Mouse (Mus musculus) left cerebral cortex, postnatal 4 days (tissue): ENCODE results near the gene Lbp. TPM values are rescaled to one million over a fixed set of nuclear protein-coding genes. Genes with fewer than 3 reads are reported as not detected.

Experiments
- DNase-seq: peaks from one replicate; pipeline ENCODE4 v3.0.0-alpha.2; 2022
- intact Hi-C: fragments of 180-260 bp; cut with DNase I; formaldehyde crosslinking; loops from one replicate; pipeline ENCODE4 v1.15.1; 2025
- total RNA-seq, 2 experiments: library from RNA; stranded (reverse); gene quantifications; 2 replicates each; pipeline ENCODE4 v1.2.3; 2021

The Lbp gene
- total RNA-seq, 2 experiments from 2014 or later: 1.4 to 2.0 TPM

DNA sequence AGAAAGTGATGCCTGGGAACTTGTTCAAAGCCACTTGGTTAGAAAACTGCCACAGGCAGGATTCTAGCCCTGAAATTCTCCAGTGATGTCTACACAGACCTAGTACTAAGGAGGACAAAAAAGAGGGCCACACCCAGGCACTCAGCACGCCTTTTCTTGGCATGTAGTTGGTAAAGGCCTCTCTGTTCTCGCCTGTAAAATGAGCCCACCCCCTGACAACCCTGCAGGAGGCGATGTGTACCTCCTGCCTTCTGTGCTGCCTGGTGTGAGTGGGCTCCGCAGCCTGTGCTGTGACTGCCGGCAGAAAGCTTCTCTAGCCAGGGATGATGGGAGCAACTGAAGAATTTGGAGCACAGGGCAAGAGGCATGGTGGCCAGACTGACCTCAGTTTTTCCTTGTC, 2.0 kb downstream of the Lbp start:
- intact Hi-C loops: no loop called here

DNA sequence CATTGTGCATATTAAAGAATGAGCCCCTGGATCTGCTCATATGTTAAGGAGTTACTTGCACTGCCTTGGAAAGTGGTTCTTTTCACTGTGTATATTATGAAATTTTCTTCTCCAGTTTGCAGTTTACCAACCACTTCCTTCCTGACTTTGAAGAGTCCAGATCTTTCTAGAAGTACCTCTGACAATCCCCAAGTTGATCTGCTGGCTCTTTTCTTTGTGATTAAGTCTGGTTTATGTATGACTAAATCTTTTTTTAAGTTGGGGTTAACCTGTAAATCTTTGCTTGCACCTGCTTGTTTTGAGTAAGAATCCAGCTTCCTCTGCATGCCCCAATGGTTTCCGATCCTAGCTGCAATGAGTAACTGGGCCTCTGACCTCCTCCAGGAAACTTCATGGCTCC, 6.8 kb downstream of the Lbp start:
- intact Hi-C loops: no loop called here
- DNase-seq: no peak

More for the DNA sequence above, 2.0 kb downstream of the Lbp start:
- DNase-seq: no peak

DNA sequence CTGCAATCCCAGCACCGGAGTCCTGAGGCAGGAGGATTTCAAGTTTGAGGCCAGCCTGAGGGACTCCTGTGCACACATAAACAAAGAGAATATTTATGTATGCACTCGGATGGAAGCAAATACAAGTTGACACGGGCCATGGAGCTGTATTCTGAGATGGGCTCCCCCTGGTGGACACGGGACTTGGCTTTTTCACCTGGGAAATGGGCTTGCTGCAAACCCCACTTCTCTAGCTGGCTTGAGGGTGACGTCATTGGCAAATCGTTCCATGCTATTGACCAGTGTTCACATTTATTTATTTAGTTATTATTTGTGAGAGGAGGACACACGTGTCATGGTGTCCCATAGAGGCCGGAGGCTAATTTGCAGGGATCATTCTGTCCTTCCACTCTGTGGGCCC, 10.1 kb downstream of the Lbp start:
- no peak for DNase-seq
- intact Hi-C loops: no loop called here

DNA sequence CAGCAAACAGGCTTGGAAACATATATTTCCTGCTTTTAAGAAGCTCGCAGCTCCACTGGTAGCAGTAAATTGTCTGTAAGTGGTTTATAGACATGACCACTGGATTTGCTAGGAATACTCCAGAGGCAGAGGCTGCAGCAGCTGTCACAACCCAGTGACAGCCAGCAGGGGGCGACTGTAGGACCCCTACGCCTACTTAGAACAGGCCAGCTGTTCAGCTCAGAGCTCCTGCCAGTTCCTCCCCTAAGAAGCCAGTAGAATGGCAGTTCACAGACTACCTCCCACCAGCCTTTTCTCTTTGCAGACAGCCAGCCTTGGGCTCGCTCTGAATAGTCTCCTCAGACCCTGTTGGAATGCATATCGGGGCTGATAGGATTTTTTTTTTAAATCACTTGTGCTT, 10.7 kb downstream of the Lbp start:
- intact Hi-C loops: no loop called here

DNA sequence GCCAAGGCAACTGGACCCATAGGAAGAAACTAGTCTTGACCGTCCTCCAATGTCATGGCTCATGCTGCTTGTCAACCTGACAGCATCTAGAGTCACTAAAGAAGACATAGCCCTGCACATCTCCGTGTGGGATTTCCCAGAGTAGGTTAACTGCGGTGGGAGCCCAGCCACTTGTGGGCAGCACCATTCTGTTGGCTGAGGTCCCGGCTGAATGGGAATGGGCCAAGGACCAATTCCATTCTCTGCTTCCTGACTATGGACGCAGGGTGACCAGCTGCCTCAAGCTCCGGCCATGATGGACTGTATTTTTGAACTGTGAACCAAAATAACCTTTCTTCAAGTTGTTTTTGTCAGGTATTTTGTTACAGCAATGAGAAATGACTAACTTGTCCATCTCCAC, 15.3 kb downstream of the Lbp start:
- intact Hi-C loops: no loop called here
- DNase-seq: no peak

More for the DNA sequence above, 10.7 kb downstream of the Lbp start:
- DNase-seq: peak; percentile 84

DNA sequence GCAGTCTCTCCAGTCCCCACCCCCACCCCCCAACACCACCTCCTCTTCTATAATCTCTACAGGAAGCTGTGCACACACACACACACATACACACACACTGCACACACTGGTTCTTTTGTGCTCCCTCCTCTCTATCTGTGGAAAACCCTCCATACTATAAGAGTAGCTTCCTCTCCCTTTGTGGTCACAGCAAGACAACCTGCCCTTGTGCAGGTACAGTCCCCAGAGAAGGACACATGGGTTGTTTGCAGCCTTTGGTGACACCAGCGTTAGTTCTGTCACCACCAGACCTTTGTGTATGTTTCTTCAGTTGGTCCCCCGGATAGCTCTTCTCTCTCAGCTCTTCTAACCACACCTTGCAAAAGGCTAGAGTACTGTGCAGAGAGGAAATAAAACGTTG, 16.6 kb downstream of the Lbp start:
- intact Hi-C loops: no loop called here
- no peak for DNase-seq

DNA sequence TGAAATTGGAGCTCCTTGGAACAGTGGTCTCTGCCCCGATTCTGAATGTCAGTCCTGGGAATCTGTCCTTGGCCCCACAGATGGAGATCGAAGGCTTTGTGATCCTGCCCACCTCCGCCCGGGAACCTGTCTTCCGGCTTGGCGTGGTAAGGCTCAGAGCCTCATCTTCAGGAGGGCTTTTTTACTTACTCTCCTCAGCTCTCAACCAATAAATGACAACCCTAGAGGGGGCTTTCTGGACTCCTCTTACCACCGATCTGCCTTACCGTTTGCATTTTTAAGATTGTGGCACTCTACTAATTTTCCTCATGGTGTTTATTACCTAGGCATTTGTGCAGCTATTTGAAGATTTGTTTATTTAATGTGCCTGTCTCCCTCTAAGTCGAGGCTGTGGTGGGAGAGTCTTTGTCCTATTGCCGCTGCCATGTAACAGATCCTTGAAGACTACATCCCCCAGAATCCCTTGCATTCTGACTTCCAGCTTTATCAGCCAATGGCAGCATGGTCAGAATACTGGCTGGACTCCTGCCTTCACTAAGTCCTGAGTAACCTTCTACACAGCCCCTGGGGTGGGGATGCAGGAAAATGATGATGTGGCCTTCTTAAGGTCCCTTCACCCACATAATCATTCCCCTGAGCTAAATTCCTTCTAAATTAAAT, 18.4 kb downstream of the Lbp start:
- peak; percentile 30 for DNase-seq
- intact Hi-C loops: no loop called here

DNA sequence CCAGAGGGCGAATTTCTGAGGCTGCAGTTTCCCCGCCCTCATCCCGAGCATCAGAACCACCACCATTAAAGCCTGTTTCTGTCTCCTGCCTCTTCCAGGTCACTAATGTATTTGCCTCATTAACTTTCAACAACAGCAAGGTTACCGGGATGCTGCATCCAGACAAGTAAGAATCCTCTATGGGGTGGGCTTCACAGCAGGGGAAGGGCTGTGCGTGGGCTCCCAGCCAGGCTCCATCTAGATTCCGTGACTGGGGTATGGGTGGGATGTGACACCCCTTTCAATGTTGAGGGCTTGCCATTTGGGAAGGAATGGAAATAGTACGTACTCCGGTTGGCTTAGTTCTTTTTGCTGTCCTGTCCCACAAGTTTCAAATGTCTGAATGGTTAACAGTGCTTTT, 19.3 kb downstream of the Lbp start:
- DNase-seq: no peak
- intact Hi-C loops: no loop called here

DNA sequence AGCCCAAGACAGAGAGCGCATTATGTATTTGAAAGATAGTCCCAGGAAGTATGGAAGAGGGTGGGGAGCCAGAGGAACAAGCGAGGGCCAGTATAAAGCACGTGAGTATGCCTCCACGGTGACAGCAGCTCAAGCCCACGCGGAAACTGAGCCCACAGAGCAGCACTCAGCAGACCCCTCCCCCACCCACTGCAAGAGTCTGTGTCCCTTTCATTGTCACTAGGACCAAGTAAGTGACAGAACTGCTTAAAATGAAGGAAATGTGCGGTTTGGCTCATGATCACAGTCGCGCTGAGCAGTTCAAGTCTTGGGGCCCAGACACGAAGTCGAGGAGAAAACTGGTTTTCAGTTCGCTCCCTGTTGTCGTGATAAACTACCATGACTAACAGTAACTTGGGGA, 28.1 kb downstream of the Lbp start:
- DNase-seq: no peak
- intact Hi-C loops: no loop called here

DNA sequence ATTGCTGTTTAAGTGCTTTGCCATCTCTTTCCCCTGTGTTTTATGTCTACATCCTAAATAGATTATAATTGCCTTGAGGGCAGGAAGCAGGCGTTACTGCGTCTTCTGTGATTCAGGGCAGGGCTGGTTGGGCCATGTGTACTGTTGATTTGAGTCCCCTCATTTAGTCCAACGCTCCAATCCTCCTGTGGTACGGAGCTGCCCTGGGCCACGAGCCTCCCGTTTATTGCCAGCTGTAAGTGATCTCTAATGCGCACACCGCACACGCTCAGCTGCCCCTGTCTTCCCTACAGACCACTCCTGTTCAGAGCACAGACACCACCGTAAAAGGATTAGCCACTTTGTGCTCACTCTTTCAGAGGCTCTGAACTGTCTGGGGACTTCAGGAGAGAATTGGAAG, 31.4 kb downstream of the Lbp start:
- intact Hi-C loops: loop anchor here (5.0 kb wide), 1 partner anchor 725 kb away; no protein-coding TSS in a partner anchor
- no peak for DNase-seq

DNA sequence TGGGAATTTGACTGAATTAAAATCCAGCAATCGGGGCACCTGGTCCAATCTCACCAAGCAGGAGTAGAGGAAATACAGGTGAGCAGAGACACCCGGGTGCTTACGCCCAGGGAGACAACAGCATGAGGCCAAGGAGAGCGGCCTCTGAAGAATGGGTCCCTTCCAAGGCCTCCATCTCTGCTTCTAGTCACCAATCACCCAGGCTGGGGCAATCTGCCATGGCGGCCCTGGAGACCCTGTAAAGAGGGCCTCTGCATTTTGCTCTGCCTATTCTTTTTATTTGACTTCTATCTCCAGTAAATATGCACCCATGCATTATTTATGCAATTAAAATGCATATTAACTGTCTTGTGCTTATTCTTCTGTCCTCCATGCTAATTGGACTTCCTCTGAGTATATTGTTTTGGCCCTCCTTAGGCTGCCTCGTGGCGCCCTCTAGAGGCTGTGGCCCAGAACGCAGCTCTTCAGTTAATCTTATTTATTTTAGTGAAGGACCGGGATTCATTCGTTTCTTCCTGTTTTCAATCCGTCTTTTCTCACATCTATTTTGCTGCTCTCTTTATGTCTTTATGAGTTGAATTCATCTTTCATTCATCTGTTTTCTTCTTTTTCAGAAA, 33.8 kb downstream of the Lbp start:
- DNase-seq: peak; percentile 76
- intact Hi-C loops: loop anchor here (5.0 kb wide), 1 partner anchor 728 kb away; no protein-coding TSS in a partner anchor

DNA sequence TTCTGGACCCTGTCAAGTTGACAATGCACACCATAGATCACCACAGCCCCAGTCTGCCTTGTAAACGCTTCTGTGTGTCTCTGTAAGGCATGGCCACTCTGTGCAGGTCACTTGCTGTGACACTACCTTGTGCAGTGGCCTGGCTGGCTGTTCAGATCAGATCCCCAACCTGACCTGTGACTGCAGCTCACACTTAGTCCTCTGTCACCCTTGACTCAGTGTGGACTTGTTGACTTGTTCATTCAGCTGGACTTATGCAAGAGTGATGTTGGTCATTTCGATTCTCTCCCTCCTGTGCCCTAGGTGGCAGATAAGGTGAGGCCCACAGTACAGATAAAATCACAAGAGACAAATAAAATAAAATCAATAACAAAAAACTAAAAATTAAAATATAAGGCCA, 35.0 kb downstream of the Lbp start:
- intact Hi-C loops: no loop called here

DNA sequence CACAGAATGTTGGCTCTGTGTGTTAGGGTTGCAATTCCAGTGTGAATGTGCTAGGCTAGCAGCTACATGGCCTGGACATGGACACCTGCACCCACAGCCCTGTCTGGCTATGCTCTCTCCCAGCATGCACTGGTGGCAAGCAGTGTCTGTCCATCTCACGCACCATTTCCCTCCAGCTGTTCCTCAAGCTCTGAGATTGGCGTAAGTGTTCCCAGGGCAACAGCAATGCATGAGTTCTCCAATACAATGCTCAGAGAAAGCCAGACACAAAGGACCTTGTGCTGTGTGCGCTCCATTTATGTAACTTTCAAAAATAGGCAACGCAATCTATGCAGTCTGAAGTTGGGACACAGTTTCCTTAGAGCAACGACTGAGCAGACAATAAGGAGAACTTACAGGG, 37.2 kb downstream of the Lbp start:
- intact Hi-C loops: no loop called here
- DNase-seq: no peak

More for the DNA sequence above, 35.0 kb downstream of the Lbp start:
- DNase-seq: no peak

DNA sequence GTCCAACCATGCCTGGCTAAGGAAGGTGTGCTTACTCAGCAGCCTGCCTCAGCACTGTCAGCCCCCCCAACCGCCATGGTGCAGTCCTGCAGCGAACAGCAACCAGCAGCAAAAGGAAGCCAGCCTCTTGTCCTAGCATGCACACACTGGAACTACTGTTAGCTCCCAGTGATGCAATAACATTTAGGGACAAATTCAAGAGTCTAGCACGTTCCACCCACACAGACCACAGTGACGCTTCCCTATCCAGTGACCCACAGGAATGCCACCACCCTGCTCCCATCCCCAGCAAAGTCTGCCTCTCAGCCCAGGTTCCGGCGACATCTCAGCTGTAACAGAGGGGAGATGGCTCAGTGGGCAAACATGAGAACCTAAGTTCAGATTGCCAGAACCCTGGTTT, 40.2 kb downstream of the Lbp start:
- DNase-seq: no peak
- intact Hi-C loops: loop anchor here (5.0 kb wide), 2 partner anchors 139 to 739 kb away; no protein-coding TSS in a partner anchor

DNA sequence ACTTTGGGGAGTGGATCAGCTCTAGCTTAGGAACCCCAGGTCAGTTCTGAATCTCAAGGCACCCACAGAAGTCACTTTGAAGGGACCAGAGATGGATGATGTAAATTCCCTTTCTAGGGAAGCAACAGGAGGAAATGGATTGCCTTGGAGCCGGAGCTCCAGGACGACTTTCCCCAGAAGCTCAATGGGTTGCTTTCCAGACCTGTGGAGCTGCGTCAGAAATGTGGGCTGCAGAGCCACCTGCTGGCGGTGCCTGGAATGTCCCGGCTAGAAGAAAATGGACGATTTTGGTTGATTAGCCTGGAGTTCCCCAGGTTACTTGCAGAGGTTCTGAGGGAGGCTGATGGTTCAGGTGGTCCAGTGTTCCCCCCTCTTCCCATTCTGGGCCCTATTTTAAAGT, 41.6 kb downstream of the Lbp start:
- intact Hi-C loops: loop anchor here (5.0 kb wide), 2 partner anchors 141 to 741 kb away; no protein-coding TSS in a partner anchor
- peak; percentile 68 for DNase-seq

DNA sequence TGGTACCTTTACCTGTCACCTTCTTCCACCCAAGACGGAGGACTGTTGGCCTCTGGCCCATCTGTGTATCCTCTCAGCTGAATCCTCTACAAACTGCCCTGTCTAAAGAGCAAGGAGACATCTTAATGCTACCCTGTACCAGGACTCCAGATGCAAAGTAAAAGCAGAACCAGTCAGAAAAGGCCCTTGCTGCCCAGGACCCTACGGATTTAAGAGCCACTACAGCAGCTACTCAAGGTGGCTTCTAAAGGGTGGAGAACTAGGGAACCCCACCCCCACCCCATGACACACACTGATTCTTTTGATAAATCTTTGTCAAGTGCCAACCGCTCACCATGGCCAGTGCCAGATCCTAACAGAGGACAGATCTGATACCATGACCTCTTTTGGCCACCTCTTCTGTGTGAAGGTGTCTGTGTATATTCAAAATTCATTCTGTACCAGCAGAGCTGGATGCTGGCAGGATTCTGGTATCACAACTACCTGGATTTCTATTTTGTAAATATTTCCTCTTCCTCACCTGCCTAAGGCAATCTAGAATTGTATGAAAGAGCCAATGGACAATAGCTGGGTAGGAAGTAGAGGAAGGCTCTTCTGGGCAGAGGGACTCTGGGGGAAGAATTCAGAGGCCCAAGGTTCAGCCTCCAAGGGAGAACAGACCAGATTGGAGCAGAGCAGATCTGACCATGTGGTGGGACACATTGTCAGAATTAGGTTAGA, 46.7 kb downstream of the Lbp start:
- DNase-seq: no peak
- intact Hi-C loops: no loop called here

DNA sequence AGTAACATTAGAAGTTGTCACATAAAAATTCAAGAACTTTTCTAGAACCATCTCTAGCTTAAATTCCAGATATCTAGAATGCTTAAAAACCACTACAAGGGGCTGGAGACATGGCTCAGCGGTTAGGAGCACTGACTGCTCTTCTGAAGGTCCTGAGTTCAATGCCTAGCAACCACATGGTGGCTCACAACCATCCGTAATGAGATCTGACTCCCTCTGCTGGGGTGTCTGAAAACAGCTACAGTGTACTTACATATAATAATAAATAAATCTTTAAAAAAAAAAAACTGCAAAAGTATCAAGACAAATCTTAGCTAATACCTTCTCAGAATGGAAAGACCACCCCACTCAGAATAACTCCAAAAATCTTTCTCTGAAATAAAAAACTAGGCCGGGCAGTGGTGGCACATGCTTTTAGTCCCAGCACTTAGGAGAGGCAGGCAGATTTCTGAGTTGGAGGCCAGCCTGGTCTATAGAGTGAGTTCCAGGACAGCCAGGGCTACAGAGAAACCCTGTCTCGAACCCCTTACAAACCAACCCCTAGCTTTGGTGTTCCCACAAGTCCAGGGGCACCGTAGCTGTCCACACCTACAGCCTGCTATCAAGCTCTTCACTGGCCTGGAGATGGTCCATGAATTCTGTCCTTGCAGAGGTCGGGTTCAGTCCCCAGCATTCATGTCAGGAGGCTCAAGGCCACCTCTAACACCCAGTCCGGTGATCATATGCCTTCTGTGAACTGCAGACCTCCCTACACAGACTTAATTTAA, 48.2 kb downstream of the Lbp start:
- intact Hi-C loops: no loop called here
- DNase-seq: no peak

DNA sequence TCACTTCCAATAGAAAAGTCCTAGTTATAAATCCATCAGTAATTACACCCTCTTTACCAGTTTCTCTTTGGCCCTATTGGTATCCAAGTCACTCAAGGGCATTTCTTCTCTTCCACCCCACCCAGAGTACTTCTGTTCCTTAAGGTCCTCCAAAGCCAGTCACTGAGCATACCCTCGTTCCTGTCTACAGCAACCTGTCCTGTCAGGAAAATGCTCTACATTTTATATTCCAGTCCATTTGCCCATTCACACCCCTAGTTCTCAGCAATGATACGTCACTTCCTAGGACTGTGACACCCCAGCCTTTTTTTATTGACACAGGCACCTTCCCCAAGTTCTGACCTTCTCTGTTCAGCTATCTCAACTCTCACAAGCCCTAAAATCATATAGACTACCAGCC, 48.9 kb downstream of the Lbp start:
- no peak for DNase-seq
- intact Hi-C loops: no loop called here

DNA sequence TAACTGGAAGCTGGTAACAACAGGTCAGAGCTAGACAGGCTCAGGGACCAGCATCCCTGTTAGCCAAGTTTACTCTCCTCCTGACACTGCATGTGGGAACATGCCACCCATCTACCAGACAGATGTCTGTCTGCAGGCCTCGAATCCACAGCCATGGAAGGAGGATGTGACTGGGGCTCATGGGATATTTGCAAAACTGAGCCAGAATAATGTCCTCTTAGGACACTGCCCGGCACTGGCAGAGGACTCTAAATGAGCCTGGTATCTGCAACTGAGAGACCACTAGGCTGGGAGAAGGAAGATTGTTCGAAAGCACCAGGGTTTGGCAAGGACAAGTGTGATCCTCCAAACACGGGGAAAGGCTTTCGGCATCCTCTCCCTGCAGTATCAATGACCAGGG, 49.8 kb downstream of the Lbp start:
- DNase-seq: no peak
- intact Hi-C loops: no loop called here

DNA sequence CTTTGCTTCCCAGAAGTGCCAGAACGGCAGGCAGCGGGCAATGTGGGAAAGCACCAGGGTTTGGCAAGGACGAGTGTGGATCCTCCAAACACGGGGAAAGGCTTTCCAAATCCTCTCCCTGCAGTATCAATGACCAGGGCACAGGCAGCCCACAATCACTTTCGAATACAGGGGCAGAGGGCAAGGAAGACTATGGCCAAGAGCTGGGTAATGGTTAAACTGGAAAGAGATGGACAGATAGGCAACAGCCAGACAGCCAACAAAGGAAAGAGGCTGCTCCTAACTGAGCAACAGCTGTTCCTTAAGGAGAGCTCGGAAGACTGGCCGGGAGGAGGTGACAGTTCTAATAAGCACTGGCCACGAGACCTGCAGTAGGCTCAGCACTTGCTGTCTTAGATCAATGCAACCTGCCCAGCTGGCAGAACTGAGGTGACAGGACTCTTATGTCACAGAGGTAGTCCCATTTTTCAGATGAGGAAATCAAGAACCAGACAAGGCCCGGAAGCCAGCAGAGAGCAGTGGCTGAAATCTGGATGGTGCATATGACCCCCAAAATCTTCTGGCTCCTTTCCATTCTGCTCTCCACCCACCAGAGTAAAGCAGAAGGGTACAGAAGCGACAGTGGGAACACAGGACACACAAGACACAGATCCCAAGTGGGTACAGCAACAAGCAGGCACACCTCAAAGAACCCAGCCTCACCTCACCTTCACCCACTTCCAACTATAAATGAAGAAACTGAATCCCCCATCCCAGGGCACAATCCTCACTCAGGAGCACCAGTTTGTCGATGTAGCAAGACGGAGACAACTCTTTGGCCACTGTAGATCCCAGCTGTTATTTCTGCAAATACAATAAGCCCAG, 53.7 kb downstream of the Lbp start:
- DNase-seq: no peak
- intact Hi-C loops: no loop called here
